Mouse (Mus musculus) gastrocnemius, adult 2 months (tissue): Measurements from ENCODE around the gene Glrx3. TPM values are rescaled to one million over a fixed set of nuclear protein-coding genes. Genes with fewer than 3 reads are reported as not detected.
"Not testable (repeated sequence)": the region's sequence is repeated elsewhere in the genome, so short reads cannot be mapped to it uniquely, and the experiment has no call there.

Source experiments
- DNase-seq: peaks from one replicate; pipeline ENCODE4 v3.0.0; 2022
- H3K27ac ChIP-seq: fragments of 200-600 bp; 2 replicates; pipeline ENCODE4 v1.8.1; 2022; ENCODE audit warnings: mild to moderate bottlenecking
- H3K4me3 ChIP-seq: fragments of 200-600 bp; 2 replicates; pipeline ENCODE4 v1.8.1; 2022; ENCODE audit warnings: mild to moderate bottlenecking, moderate library complexity
- CTCF ChIP-seq: fragments of 200-600 bp; IDR thresholded peaks from 2 replicates; pipeline ENCODE4 v1.8.1; 2022; ENCODE audit warnings: antibody characterized with exemption, mild to moderate bottlenecking, moderate library complexity
- intact Hi-C: fragments of 180-260 bp; cut with DNase I; formaldehyde crosslinking; loops from one replicate; pipeline ENCODE4 v1.15.1; 2025
- total RNA-seq, 2 experiments: library from RNA; stranded (reverse); gene quantifications; 2 replicates each; pipeline ENCODE4 v1.2.3; 2021

Glrx3 gene
- total RNA-seq, 2 experiments from 2014 or later: 133 to 142 TPM

- intact Hi-C loops: no loop called here
- H3K27ac ChIP-seq: no peak overlapping the region
- no peak for DNase-seq
- TF ChIP-seq CTCF: no peak
- H3K4me3 ChIP-seq: no peak overlapping the region
Measured at GRCm38 (mm10) chr7:137431769-137432603, 5.4 kb upstream of the Glrx3 start.

GRCm38 (mm10) chr7:137436901-137437300 lies 513 bp upstream of the Glrx3 start:
- peak overlapping the region; percentile 97 for H3K27ac ChIP-seq
- peak overlapping the region; percentile 76 for H3K4me3 ChIP-seq
- intact Hi-C loops: loop anchor here (1.0 kb wide), 1 partner anchor 27 kb away; the partner anchor contains the start of gene 9430038I01Rik
- no peak for DNase-seq
- TF ChIP-seq CTCF: no peak

- H3K4me3 ChIP-seq: peak overlapping the region; percentile 76
- DNase-seq: no peak
- TF ChIP-seq CTCF: no peak
- intact Hi-C loops: no loop called here
- peak overlapping the region; percentile 97 for H3K27ac ChIP-seq
Measured at GRCm38 (mm10) chr7:137438179-137438550, 751 bp downstream of the Glrx3 start.

- intact Hi-C loops, H3K27ac ChIP-seq, DNase-seq: not testable (repeated sequence)
- peak overlapping the region; percentile 76 for H3K4me3 ChIP-seq
Measured at GRCm38 (mm10) chr7:137438962-137439361, 1.5 kb downstream of the Glrx3 start.

- intact Hi-C loops: loop anchor here (10.0 kb wide), 1 partner anchor 548 kb away; the partner anchor contains the start of gene Mgmt
- H3K4me3 ChIP-seq: peak overlapping the region; percentile 40
- no peak for TF ChIP-seq CTCF
- DNase-seq: peak; percentile 60
- peak overlapping the region; percentile 79 for H3K27ac ChIP-seq
Measured at GRCm38 (mm10) chr7:137442951-137443350, 5.5 kb downstream of the Glrx3 start.

GRCm38 (mm10) chr7:137445321-137445720 lies 7.9 kb downstream of the Glrx3 start:
- Histone ChIP-seq H3K4me3 (no peak overlapping the region), H3K27ac (no peak overlapping the region)
- intact Hi-C loops: loop anchor here (10.0 kb wide), 1 partner anchor 551 kb away; the partner anchor contains the start of gene Mgmt
- TF ChIP-seq CTCF: no peak
- DNase-seq: no peak

- Histone ChIP-seq H3K27ac (no peak overlapping the region), H3K4me3 (no peak overlapping the region)
- no peak for TF ChIP-seq CTCF
- DNase-seq: no peak
- intact Hi-C loops: no loop called here
Measured at GRCm38 (mm10) chr7:137461396-137461795, 24.0 kb downstream of the Glrx3 start.

GRCm38 (mm10) chr7:137468174-137468573 lies 30.8 kb downstream of the Glrx3 start:
- TF ChIP-seq CTCF: peak; percentile 79
- intact Hi-C loops: loop anchor here (5.0 kb wide), 1 partner anchor 146 kb away; no protein-coding TSS in a partner anchor
- Histone ChIP-seq H3K27ac (no peak overlapping the region), H3K4me3 (no peak overlapping the region)
- peak; percentile 64 for DNase-seq

GRCm38 (mm10) chr7:137471431-137472120 lies 34.2 kb downstream of the Glrx3 start:
- DNase-seq: no peak
- Histone ChIP-seq H3K4me3 (no peak overlapping the region), H3K27ac (no peak overlapping the region)
- intact Hi-C loops: no loop called here
- TF ChIP-seq CTCF: peak; percentile 15; the same call in 1 of the 2 replicates

GRCm38 (mm10) chr7:137472149-137472548 lies 34.7 kb downstream of the Glrx3 start:
- Histone ChIP-seq H3K27ac (no peak overlapping the region), H3K4me3 (no peak overlapping the region)
- intact Hi-C loops: no loop called here
- TF ChIP-seq CTCF: no peak
- DNase-seq: no peak

- intact Hi-C loops: loop anchor here (1.0 to 5.0 kb wide), 5 partner anchors 72 to 1349 kb away; no protein-coding TSS in a partner anchor
- Histone ChIP-seq H3K4me3 (peak overlapping the region; percentile 52), H3K27ac (no peak overlapping the region)
- no peak; the same call in 1 of the 2 replicates for TF ChIP-seq CTCF
- DNase-seq: peak; percentile 95
Measured at GRCm38 (mm10) chr7:137477950-137478620, 40.7 kb downstream of the Glrx3 start.

- intact Hi-C loops: loop anchor here (1.0 to 5.0 kb wide), 5 partner anchors 72 to 1349 kb away; no protein-coding TSS in a partner anchor
- DNase-seq: no peak
- no peak overlapping the region for H3K27ac ChIP-seq
- no peak for TF ChIP-seq CTCF
- peak overlapping the region; percentile 52 for H3K4me3 ChIP-seq
Measured at GRCm38 (mm10) chr7:137478621-137478982, 41.2 kb downstream of the Glrx3 start.
